Mouse (Mus musculus) heart, postnatal 0 days (tissue): ENCODE results near the gene Stx1a. TPM values are rescaled to one million over a fixed set of nuclear protein-coding genes. Genes with fewer than 3 reads are reported as not detected.

Source experiments
- ATAC-seq: fragments of 200-750 bp; cut with Nextera tagmentation; 2 replicates; pipeline ENCODE4 v1.8.0; 2017; ENCODE audit warnings: low read depth, moderate number of reproducible peaks, moderate library complexity; ENCODE audit not compliant: insufficient read depth
- DNase-seq: peaks from one replicate; pipeline ENCODE4 v3.0.0-alpha.2; 2016; ENCODE audit warnings: low spot score
- H3K27ac ChIP-seq: fragments of 300-500 bp; sonication (generic); 2 replicates; pipeline ENCODE4 v1.5.1; 2014; ENCODE audit warnings: low read depth, mild to moderate bottlenecking
- H3K27me3 ChIP-seq: fragments of 300-500 bp; sonication (generic); 2 replicates; pipeline ENCODE4 v1.6.1; 2014; ENCODE audit warnings: low read length, mixed read lengths; ENCODE audit not compliant: control insufficient read depth, insufficient read depth
- H3K36me3 ChIP-seq: fragments of 300-500 bp; sonication (generic); replicated peaks from 2 replicates; pipeline ENCODE4 v1.6.1; 2014; ENCODE audit warnings: low read length, mixed read lengths; ENCODE audit not compliant: control insufficient read depth, insufficient read depth
- H3K4me1 ChIP-seq: fragments of 300-500 bp; sonication (generic); 2 replicates; pipeline ENCODE4 v1.6.1; 2014; ENCODE audit warnings: antibody characterized with exemption; ENCODE audit not compliant: control insufficient read depth, insufficient read depth
- H3K4me2 ChIP-seq: fragments of 300-500 bp; sonication (generic); 2 replicates; pipeline ENCODE4 v1.6.1; 2014; ENCODE audit warnings: low read depth, mild to moderate bottlenecking, low read length, moderate library complexity
- H3K4me3 ChIP-seq: fragments of 300-500 bp; sonication (generic); 2 replicates; pipeline ENCODE4 v1.5.1; 2014; ENCODE audit warnings: low read depth, low read length
- H3K9ac ChIP-seq: fragments of 300-500 bp; sonication (generic); replicated peaks from 2 replicates; pipeline ENCODE4 v1.6.1; 2014; ENCODE audit warnings: low read depth, low read length, mixed read lengths
- H3K9me3 ChIP-seq: fragments of 300-500 bp; sonication (generic); replicated peaks from 2 replicates; pipeline ENCODE4 v1.6.1; 2016; ENCODE audit warnings: low read length; ENCODE audit not compliant: control insufficient read depth
- CTCF ChIP-seq: IDR thresholded peaks from 2 replicates; pipeline ENCODE4 v1.5.1; 2016; ENCODE audit warnings: antibody characterized with exemption, control low read depth, low read depth
- EP300 ChIP-seq: IDR thresholded peaks from 2 replicates; pipeline ENCODE4 v1.6.1; 2016; ENCODE audit warnings: antibody characterized with exemption, low read depth
- WGBS: fragments of 180-500 bp; shearing (Covaris S2); extraction: QIAGEN DNeasy Blood & Tissue Kit; methylation state at CpG from one replicate; pipeline ENCODE4 v1.1.7; 2014; 5-methylcytosine and 5-hydroxymethylcytosine counted together
- polyA plus RNA-seq: library from polyadenylated mRNA; unstranded; fragments of >200 nt; fragmentation: Nextera tagmentation; extraction: Ambion mirVana; gene quantifications from 2 replicates; pipeline ENCODE4 v1.2.1, GENCODE M21; 2015
- total RNA-seq: library from RNA; depleted of rRNA; stranded (reverse); fragments of >200 nt; gene quantifications from 2 replicates; pipeline ENCODE4 v1.2.3, GENCODE M21; 2014; ENCODE audit warnings: low replicate concordance

Stx1a gene
- total and polyA plus RNA-seq, 2 experiments from 2014 or later: 2.3 to 2.5 TPM

DNA sequence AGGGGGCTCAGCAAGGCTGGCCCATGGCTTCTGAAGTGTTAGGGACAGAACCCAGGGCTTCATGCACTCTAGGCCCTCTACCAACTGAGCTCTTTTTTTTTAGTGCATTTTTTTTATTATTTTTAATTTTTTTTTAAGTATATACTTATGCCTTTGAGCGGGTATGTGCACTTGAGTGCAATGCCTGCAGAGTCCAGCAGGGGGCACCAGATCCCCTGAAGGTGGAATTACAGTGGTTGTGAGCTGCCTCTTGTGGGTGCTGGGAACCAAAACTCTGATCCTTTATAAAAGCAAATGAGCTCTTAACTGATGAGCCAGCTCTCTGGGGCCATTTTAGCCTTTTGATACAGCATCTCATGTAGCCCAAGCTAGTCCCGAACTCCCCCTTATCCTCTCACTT, 11.3 kb downstream of the Stx1a start:
- no peaks in the 10 kb centered on the region for H3K4me1 ChIP-seq
- no peaks in the 10 kb centered on the region for H3K27me3 ChIP-seq
- DNase-seq (no peak), ATAC-seq (no peak)
- H3K27ac ChIP-seq: no peak overlapping the region
- 98% methylated on average over 2 of the region's 2 CpGs for WGBS
- TF ChIP-seq CTCF: peak; percentile 5; the same call in 1 of the 2 replicates
- TF ChIP-seq EP300: no peak
- H3K4me3 ChIP-seq: no peak overlapping the region
- no peak overlapping the region for H3K9ac ChIP-seq
- 0 out of 2 replicates have a peak, but pooled peaks cover 4% of the 10 kb centered on the region for H3K9me3 ChIP-seq
- H3K4me2 ChIP-seq: no peak overlapping the region
- no peaks in the 10 kb centered on the region; the same call in 1 of the 2 replicates for H3K36me3 ChIP-seq

DNA sequence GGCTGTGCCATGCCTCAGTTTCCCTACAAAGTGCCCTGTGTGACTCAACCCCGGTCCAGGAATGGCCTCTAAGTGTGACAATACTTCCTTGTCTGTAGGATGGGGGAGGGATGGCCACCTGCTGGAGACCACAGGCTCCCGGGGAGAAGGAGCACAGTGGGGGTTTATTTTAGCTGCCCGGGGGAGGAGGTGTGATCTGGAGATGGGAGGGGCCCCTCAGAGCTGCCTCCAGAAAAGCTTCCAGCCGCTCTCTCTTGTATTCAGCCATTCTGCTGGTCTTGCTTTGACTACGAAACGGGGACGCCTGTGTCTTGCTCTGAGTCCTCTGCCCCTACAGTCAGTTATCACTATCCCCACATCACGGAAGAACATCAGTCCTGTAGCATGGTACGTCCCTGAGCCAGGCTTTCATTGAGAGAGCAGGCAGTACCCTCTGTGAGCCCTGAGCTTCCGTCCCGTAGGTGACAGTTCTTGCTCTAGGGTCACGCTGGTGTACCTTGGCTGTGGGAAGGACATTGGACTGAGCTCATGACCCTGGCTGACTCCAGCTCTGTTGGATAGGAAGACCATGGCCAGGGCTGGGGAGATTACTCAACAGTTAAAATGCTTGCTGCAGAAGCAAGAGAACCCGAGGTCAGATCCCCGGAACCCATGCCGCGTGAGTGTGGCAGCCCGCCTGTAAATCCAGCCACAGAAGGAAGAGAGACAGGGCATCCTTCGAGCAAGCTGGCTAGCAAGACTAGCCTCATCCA, 12.5 kb downstream of the Stx1a start:
- ATAC-seq: no peak
- H3K4me2 ChIP-seq: no peak overlapping the region
- TF ChIP-seq EP300: no peak
- no peak for TF ChIP-seq CTCF
- 0 out of 2 replicates have a peak, but pooled peaks cover 4% of the 10 kb centered on the region for H3K9me3 ChIP-seq
- no peak for DNase-seq
- no peak overlapping the region for H3K4me3 ChIP-seq
- no peaks in the 10 kb centered on the region for H3K27me3 ChIP-seq
- no peak overlapping the region for H3K9ac ChIP-seq
- no peak overlapping the region for H3K27ac ChIP-seq
- H3K4me1 ChIP-seq: 0 out of 2 replicates have a peak, but pooled peaks cover 4% of the 10 kb centered on the region
- no peaks in the 10 kb centered on the region; the same call in 1 of the 2 replicates for H3K36me3 ChIP-seq
- WGBS: 56% methylated on average over 18 of the region's 18 CpGs

DNA sequence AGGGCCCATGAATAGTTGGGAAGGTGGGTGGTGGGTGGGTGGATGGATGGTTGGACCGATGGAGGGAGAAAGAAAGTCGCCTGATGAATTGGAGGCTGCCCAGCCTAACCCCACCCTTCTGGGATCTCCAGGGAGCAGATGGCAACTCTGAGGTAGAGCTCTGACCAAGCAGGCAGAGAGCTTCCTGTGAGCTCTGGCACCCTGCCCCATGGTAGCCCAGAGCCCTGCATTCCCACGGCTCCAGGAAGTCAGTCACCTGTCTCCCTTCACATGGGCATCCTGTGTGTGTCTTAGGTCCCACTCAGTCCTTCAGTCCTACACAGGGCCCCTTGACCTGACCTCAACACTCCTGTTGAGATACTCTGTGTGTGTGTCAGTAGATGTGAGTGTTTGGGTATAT, 14.7 kb downstream of the Stx1a start:
- 0 out of 2 replicates have a peak, but pooled peaks cover 4% of the 10 kb centered on the region for H3K9me3 ChIP-seq
- H3K4me1 ChIP-seq: 0 out of 2 replicates have a peak, but pooled peaks cover 4% of the 10 kb centered on the region
- H3K4me2 ChIP-seq: no peak overlapping the region
- no peak overlapping the region for H3K27ac ChIP-seq
- TF ChIP-seq CTCF (no peak), EP300 (no peak)
- no peaks in the 10 kb centered on the region for H3K27me3 ChIP-seq
- H3K36me3 ChIP-seq: no peaks in the 10 kb centered on the region; the same call in 1 of the 2 replicates
- ATAC-seq: no peak
- H3K4me3 ChIP-seq: no peak overlapping the region
- DNase-seq: no peak
- H3K9ac ChIP-seq: no peak overlapping the region
- WGBS: 83% methylated on average over 3 of the region's 3 CpGs

DNA sequence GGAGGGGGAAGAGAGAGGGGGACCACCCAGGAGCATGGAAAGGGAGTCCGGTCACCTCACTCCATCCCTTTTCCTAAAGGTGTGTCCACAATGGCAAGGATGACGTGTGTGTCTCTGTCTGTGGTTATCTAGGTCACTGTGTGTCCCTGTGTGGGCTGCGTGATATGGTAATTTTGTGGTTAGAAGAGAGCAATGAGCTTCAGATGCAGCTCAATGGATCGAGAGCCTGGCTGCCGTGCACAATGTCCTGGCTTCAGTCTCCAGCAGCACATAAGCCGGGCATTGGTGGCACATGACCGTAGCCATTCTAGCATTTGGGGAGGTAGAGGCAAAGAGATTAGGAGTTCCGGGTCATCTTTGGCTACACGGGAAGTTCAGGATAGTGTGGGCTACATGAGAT, 16.3 kb downstream of the Stx1a start:
- no peak for TF ChIP-seq EP300
- TF ChIP-seq CTCF: no peak
- Histone ChIP-seq H3K4me1 (0 out of 2 replicates have a peak, but pooled peaks cover 4% of the 10 kb centered on the region), H3K9me3 (0 out of 2 replicates have a peak, but pooled peaks cover 3% of the 10 kb centered on the region), H3K4me3 (no peak overlapping the region), H3K27me3 (no peaks in the 10 kb centered on the region), H3K36me3 (peaks cover under 1% of the 10 kb centered on the region; the same call in 1 of the 2 replicates), H3K27ac (no peak overlapping the region), H3K9ac (no peak overlapping the region), H3K4me2 (no peak overlapping the region)
- 84% methylated on average over 9 of the region's 9 CpGs for whole genome bisulfite sequencing
- no peak for ATAC-seq
- DNase-seq: no peak

DNA sequence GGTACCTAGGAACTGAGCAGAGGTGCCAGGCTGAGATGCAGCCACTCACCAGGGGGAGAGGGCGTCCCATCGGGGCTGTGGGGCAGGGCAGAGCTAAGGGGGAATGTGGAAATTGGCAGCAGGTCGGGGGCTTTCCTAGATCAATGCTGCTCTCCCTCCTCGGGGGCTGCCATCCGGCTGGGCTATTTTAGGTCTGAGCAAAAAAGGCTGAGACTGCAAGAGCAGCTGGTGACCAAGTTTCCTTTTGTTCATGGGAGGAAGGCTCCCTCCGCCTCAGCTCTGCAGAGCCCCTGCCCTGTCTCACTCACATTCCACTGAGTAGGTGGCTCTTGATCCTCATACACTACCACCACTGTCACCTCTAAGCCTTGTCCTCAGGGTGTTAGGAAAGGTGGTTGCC, 16.8 kb downstream of the Stx1a start:
- no peak overlapping the region for H3K4me2 ChIP-seq
- no peak overlapping the region for H3K27ac ChIP-seq
- 23% methylated on average over 6 of the region's 6 CpGs for WGBS
- H3K27me3 ChIP-seq: no peaks in the 10 kb centered on the region
- no peak for TF ChIP-seq CTCF
- no peak for TF ChIP-seq EP300
- H3K4me1 ChIP-seq: 0 out of 2 replicates have a peak, but pooled peaks cover 4% of the 10 kb centered on the region
- peaks cover 5% of the 10 kb centered on the region for H3K36me3 ChIP-seq
- no peak for DNase-seq
- no peak overlapping the region for H3K4me3 ChIP-seq
- no peaks in the 10 kb centered on the region for H3K9me3 ChIP-seq
- no peak overlapping the region for H3K9ac ChIP-seq
- no peak for ATAC-seq
